Mouse (Mus musculus): ENCODE measurements at regions not wholly inside any gene's neighbourhood (a gene's known extent, or its start where the extent isn't known, plus 50 kb on each side); places are given as distances from the start of the nearest gene placed in this dataset.

DNA sequence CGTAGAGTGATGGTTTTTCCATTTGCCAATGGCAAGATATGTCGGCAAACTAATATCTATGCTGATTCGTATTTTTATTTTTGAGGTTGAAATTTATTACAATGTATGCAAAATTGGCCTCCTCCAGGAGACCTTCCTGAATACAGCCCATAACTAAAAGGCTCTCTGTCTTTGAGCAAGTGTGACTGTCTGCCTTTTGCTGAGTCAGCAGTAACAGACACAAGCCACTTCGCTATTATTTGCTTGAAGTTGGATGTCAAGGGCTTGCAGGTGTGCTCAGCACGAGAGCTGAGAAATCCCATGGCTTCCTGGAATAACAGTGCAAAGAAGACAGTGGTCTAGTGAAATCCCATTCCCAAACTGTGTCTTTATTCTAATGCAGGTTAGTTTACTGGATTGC lies 56.9 kb downstream of the Dmrt2 start:
- DNase-seq (ENCODE audit: low spot score in 2 of 2), result no peak

DNA sequence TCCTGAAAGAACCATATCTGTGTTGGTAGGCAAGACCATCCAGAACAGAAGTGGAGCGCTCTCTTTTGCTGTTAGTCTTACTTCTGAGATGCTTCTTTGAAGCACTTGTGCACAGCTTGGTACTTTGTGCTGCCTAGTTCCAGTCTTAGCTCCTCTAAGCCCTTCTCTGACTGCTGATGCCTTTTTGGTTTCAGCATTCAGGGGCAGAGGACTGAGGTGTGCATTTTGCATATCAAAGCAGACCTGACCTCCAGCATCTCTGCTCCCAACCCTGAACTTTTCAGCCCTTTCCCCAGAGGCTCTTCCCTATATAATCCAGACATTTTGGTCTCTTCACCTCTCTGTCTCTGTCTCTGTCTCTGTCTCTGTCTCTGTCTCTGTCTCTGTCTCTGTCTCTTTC lies 57.4 kb downstream of the Dmrt2 start:
- no peak for DNase-seq (ENCODE audit: low spot score in 2 of 2)

DNA sequence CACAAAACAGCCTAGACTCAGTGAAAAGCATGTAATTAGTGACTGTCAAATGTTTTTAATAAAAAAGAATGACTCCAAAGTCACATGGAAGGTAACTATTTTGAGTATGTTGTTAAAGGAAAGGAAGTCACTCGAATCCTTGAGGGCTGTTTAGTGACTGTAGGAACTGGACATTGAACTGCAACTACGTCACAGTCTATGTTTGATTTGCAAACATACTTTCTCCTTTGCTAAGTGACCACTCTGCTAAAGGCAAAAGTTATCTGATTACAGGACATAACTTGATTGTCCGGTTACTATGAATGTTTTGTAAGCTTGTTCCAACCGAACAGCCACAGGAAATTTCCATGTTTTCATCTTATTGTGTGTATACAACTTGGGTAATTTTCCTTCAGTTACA lies 106.2 kb downstream of the Dmrt2 start:
- no peak for DNase-seq (ENCODE audit: low spot score in 2 of 2)

DNA sequence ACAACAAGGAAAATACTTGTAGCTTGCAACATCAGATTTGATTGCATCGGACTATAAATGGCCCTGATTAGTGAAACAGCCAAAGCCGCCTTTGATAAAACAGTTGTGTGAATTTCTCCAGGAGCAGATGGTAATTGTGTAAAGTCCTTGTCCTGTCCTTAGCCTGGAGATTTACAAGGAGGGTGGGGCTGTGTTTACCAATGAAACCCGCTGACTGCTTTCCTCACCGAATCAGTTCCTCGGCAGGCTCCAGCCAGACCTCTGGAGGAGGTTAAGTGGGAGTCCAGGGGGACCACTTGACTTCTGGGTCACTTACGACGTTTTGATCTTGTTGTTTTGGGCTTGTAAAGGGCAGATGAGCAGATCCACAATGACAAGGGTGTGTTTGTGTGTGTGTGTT lies 107.1 kb downstream of the Dmrt2 start:
- DNase-seq (ENCODE audit: low spot score in 2 of 2), result no peak

DNA sequence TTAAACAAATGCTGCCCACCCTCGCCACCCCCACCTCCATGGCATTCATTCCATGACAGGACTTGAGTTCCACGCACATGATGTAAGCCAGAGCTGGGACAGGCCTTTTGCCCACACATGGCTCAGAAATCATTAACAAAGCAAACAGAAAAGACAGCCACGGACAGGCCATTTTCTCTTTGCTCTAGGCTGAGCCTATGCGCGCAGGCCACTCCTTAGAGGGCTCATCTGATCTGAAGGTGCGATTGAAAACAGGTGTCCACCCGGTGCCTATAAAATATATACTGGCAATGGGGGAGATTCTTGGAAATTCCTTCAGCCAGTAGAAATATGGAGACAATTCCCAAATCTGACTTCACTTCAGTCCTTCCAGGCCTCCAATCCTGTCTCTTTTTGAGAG lies 109.1 kb downstream of the Dmrt2 start:
- DNase-seq (ENCODE audit: low spot score in 2 of 2), result no peak

DNA sequence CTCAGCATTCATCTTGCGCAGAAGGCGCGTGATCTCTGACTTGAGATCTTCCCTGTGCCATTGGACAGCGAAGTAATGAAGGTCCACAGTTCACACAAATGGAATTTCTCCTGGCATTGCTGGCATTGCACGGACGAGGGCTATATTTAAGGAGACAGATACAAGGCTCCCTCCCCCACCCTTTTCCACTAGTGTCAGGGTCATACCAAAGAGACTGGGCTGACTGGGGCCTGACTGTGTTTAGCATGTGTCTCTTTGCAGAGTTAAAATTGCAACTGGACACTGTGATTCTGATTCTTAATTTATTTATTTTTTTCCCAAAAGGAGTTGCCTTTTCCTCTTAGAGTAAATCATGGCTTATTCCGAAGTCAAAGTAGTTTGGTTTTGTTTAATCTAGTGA lies 130.5 kb downstream of the Dmrt2 start:
- DNase-seq (ENCODE audit: low spot score in 2 of 2), result no peak

DNA sequence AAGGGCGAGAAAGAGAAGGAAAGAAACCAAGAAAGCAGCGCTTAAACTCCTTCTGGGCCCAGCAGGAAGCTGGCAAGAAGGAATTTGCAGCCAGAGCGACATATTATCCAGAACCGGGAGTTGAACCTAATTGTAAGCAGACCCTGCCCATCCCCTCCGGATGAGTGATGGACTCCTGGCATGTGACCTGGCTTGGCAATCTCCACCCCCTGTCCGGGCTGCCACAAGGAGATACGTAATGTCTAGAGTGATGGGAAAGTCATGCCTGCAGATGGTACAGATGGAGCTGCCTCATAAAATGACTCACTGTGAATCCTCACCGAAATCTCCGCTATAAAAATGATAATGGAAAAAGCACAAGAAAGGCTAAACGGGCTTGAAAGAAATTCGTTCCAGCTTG lies 133.1 kb downstream of the Dmrt2 start:
- no peak for DNase-seq (ENCODE audit: low spot score in 2 of 2)

DNA sequence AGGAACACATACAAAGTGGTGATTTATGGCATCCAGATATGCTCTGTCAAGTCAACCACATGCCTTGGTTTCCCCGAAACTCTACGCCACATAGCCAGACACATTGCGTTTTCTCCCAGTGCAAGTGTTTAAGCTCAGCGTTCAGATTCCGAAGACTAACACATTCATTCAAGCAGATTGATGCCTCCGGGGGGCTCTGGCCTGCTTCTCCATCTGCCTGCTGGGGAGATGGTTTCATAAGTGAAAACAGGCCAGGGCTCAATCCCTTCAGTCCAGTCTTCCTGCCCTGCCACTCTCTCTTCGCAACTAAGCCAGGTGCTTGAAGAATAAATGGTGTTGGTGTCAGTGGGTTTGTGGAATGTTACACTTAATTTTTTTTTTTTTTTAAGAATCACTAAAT lies 141.4 kb downstream of the Dmrt2 start:
- DNase-seq (ENCODE audit: low spot score in 2 of 2), result no peak

DNA sequence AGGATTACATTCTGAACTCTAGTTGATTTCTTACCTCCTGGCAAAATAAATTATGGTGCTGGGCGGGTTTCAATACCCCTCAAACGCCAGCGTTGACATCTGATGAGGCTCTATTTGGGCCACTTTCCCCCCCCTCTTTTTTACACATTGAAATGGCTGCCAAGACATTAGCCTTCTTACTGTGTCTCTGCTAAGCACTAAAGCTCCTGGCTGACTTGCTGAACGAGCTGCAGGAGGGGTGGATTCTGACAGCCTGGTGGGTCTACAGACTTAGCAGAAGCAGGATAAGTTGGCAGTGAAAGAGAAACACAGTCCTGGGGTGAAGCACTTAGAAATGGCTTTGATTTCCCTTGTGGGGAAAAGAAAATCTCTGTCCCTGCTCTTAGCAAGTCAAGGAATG lies 172.9 kb downstream of the Dmrt2 start:
- no peak for DNase-seq (ENCODE audit: low spot score in 2 of 2)

DNA sequence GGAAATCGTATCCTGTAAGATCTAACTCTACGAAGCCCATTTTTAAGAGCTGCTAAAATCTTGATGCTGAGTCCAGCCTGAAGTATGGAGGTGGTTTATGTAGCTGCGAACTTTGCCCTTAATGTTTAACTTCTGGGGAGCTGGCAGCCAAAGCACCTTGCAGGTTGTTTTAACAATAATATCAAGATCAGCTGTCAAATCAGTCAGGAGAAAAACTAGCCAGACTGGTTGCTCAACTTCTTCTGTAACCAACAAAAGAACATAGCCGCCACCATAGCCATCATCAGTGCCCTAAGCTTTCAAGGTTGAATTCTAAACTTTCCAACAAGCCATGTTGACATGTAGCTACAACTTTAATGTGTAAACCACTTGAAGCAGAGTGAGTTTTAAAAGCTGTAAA lies 184.1 kb downstream of the Dmrt2 start:
- DNase-seq (ENCODE audit: low spot score in 2 of 2), result no peak

DNA sequence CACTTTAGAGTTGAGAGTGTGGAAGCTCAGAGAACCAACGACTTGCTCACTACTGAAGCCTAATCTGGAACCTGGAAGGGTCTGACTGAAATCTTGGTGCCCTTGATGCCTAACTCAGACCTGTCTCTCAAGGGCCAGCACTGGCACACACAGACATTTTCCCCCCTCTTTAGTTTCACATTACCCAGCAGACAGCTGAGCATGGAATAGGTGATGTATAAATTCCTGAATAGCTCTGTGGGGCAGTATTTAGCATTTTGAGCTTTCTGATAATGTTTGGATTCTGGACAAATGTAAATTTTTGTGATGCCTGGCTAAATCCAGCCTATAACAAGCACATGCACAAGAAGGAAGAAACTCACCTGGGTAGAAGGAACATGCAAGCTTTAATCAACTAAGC lies 191.1 kb downstream of the Dmrt2 start:
- no peak for DNase-seq (ENCODE audit: low spot score in 2 of 2)

DNA sequence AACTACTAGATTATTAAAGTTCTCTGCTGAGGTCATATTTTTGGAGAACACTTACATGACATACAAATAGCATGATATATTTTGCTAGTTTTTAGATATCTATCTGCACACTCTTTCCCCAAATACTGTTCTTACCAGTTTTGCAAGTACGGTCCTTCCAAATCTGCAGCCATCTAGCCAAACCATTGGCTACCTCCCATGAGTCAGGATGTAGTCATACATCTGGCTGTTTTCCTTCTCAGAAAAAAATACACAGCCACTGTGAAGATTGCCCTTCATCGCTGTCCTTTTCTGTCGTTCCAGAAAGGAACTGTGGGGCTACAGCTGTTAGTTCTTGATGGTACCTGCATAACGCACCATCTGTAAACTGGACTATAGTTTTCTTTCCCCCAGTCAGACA lies 234.5 kb downstream of the Dmrt2 start:
- no peak for DNase-seq (ENCODE audit: low spot score in 2 of 2)

DNA sequence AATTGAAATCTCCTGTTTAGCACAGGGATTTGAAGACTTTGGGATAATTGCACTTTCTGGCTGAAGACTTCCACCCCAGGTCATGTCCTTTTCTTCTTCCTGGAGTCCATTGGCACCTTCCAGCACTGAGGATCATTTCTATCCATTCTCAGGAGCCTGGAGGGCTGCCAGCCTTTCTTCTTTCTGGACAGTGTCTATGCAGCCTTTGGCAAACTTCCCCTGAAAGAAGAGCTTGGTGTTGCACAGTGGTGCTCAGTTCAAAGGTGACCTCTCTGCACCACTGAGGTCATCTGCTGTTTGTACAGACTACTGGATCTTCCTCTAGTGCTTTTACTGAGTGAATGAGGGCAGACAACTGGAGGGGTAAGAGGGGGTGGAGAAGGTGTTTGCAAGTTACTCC lies 249.8 kb downstream of the Dmrt2 start:
- no peak for DNase-seq (ENCODE audit: low spot score in 2 of 2)

DNA sequence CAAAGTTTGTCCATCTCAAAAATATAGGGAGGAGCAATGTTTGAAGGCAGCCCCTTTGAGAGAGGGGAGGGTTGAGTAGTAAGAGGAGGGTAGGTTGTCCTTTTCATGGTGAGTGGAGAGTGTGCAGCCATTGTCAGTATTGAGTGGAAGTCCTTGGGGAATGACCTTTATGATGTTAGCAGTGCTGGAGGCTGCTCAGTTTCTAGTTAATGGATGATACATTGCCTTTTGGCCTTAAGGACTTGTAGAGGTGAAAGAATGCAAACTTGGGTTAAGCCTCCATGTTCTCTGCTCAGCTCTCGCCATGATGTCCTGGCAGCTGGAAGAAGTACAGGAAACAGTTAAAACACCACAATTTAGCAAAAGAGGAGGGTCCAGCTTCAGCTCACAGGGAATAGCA lies 250.6 kb downstream of the Dmrt2 start:
- no peak for DNase-seq (ENCODE audit: low spot score in 2 of 2)

DNA sequence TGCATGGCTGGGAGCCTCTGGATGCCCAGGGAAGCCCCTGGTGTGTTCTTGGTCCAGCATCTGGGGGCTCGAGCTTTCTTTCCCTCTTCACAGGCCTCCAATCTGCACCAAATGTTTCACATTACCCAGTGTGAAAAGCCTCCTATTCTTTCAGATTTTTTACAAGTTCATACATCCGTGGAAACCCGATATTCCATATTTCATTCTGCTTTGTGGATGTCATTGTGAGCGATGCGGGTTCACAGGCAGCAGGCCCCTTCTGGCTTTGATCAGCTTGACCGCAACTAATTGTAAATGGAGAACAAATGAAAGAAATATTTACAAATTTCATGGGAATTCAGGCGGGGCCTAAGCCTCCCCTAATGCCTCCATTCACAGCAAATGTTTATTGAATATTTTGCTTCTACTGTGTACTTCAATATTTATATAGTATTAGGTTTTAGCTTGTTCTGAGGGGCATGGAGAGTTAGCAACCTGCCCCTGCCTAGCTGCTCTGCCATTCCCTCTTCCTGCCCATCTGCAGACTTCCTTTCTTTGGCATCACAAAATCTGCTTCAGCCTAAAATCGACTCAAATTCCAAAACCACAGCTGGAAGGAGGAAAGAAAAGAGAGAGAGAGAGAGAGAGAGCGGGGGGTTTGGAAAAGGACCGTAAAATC lies 251.6 kb downstream of the Dmrt2 start:
- no peak for DNase-seq (ENCODE audit: low spot score in 2 of 2)

DNA sequence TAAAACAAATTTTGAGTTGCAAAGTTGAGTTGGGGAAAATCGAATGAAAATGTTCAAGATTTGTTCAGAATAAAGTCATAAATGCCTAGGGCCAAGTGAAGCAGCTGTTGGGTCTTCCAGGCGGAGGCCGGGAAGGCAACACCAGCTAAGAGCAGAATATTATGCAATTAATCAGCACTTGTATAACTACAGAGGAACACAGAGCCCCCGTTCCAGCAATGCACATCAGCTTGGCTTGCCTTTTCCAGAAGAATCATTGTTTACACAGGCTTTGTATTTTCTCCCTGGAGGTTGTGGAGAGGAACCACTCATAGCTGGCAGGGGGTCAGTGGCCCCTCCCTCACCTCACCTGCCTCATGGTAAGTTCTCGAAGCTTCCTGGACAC lies 252.2 kb downstream of the Dmrt2 start:
- DNase-seq (ENCODE audit: low spot score in 2 of 2), result no peak

DNA sequence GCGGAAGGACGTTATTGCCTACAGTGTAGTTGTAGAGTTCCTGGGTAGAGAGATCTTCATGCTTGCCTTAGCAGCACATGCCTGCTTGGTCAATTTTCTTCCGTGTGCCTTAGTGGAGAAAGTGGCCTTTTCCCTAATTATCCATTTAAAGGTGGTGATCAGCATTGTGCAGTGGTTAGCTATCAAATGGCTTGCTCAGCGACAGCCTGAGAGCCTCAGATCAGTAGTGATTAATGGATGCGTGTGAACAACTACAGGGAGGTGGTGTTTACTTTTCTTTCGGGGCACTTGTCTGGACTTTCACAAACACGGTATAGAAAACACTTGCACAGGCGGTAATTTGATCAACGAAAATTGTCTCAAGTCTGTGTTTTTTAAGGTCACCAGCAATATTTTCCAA lies 255.0 kb downstream of the Dmrt2 start:
- no peak for DNase-seq (ENCODE audit: low spot score in 2 of 2)

DNA sequence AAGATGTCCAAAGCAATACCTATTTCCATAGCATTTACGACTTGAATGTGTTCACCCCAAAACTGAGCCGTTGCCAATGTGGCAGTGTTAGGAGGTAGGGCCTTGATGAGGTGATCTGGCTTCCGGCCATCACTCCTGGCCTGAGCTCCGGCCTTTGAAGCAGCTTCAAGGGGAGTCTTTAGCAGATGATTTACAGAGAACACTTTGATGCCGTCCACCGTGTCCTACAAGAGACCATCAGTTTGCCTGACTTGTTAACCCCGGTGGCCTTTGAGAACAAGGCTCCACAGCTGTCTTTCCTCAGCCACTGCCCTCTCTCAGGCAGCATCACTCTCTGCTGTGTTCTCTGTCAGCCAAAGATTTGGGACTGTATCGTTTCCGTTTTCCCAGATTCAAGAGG lies 265.1 kb downstream of the Dmrt2 start:
- DNase-seq (ENCODE audit: low spot score in 2 of 2), result no peak

DNA sequence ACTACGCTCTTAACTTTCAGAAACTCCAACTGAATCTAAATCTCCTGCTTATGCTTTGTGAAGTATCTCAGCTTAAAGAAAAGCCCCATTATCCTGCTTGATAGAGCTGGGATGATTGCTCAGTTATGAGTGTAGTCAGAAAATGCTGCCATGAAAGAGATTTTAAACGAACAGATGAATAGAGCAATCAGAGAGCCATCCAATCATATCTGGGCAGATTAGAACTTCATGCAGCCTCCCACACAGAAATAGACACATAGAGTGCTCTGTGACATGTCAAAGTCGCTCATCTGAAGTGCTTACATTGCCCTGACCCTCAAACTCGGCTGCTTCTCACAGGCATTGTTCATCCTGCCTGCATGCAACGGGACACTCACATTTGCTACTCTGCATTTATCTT lies 299.0 kb downstream of the Dmrt2 start:
- DNase-seq (ENCODE audit: low spot score in 2 of 2), result no peak

DNA sequence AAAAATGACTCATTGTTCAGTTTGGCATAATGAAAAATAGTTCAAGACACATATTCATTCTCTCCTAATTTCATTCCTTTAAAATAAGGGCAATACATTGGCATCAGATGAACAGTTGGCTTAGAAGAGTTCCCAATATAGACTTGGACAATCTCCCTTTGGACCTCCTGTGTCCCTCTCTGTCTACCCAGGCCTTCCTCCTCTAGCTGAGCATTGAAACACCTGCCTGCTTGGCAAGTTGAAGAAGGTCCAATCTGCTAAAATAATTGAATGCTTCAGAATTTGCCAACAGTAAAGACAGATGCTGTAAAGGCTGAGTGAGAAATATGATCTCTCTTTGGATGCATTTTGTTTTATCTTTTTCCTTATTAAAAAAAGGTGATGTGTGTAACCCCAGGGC lies 303.0 kb downstream of the Dmrt2 start:
- no peak for DNase-seq (ENCODE audit: low spot score in 2 of 2)

DNA sequence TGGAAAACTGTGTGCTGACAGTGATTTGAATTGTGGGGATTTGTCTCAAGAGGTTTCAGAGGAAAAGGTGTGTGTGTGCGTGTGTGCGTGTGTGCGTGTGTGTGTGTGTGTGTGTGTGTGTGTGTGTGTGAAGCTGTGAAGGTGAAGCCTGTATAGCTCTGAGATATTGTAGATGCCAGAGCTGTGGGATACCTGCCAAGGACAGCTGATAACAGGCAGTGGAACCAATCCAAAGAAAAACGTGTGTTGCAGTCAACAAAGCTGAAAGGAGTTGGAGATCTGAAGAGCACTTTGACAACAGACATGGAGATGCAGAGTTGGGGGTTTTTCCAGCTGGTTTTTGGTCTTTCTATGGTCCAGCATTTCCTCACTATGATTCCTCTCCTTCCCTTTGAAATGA lies 308.1 kb downstream of the Dmrt2 start:
- DNase-seq (ENCODE audit: low spot score in 2 of 2), result no peak

DNA sequence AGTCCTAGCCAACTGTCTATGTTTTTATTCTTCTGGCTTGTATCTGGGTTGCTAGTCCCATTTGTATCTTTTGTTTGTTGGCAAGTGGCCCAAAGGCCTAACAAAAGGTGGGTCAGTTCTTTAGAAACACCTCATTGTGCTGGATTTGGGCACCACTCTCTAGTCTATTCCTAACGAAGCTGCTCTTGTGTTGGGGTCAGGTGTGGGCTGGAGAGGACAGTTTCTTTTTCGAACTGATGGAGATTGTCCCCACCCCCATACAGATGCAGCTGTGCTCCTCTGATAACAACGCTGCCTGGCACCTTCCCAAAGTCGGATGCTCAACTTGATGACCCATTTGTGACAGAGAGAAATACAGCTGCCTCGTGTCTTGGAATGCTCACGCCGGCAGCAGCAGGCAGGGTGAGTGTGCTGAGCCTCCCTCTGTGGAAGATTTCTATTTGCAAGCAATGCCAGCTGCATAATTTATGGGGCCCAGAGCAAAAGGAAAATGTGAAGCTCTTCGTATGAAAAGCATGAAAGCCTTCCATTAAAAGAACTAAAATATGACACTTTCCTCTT lies 342.5 kb downstream of the Dmrt2 start:
- DNase-seq (ENCODE audit: low spot score in 2 of 2), result peak in 1 of 2 experiments; percentile 13

DNA sequence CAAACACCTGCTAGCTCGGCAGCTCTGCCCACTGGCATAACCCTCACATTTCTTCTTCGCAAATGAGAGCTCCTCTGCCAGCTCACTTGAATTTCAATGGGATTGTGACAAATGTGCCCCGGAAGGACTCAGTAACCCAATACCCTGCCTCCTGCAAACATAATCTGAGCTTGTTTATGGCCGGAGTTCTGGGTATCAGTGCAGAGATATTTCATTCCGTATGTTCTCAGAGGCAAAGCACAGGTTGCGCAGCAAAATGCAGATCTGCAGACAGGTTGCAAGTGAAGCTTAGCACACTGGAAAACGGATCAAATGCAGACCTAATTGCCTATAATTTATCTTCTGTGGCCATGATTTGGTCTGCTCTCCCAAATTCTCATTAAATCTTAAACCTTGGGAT lies 348.9 kb downstream of the Dmrt2 start:
- DNase-seq (ENCODE audit: low spot score in 2 of 2), result no peak

DNA sequence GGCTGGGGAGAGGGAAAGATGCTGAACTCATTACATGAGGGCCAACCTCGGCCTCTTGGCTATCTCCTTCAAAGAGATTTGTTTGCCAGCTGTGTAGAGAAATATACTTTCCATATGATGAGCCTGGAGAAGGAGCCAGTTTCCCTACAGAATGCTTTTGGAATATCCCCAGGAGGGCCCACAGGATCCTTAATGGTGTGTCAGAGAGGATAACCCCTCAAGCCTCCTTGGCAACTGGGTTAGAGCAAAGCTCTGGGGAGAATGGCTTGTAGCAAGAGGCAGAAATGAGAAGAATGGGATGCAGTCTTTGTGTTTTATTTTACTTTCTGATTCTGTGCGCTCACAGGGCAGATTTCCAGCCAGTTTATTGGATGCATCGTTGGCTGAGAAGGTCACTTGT lies 353.9 kb downstream of the Dmrt2 start:
- DNase-seq (ENCODE audit: low spot score in 2 of 2), result no peak

All from spleen, postnatal 4 days (tissue).